In genomic region chr2:143851354-143852221, GRCm38 (mm10) we compare ENCODE assay signal across 12 mouse cellular contexts. TPM values are rescaled to one million over a fixed set of nuclear protein-coding genes. Genes with fewer than 3 reads are reported as not detected.
A peak's percentile ranks its signal among the peaks of the same experiment; 100 is the strongest.
DNase-seq lines count a peak whose midpoint lies in the region; ATAC-seq and TF ChIP-seq lines count a peak whose summit lies in the region.
"Had no signal": no experiment of that assay in that cellular context is flagged by ENCODE, and none has a peak within 500 bp of the region (broad histone marks: within the 10 kb centered on the region; RNA-seq: fewer than 3 reads in every experiment).

No protein-coding gene starts in this region.

- WGBS in intestine, embryonic 15.5 days: 69% methylated on average over 12 of the region's 12 CpGs
- WGBS in small intestine, adult 2 months: 28% methylated on average over 12 of the region's 12 CpGs
- WGBS in kidney, adult 2 months: 78% methylated on average over 12 of the region's 12 CpGs

- no peaks in the 10 kb centered on the region for H3K9me3 ChIP-seq in intestine, embryonic 15.5 days
- H3K9me3 ChIP-seq: embryonic facial prominence, embryonic 13.5 days; heart, embryonic 12.5 days had no signal

- no peak for ATAC-seq in intestine, embryonic 15.5 days

- no peak overlapping the region for H3K4me2 ChIP-seq in intestine, embryonic 15.5 days (replicated peaks)
- H3K4me2 ChIP-seq: embryonic facial prominence, embryonic 13.5 days; heart, embryonic 12.5 days had no signal

- H3K36me3 ChIP-seq in intestine, embryonic 15.5 days: no peaks in the 10 kb centered on the region
- no peaks in the 10 kb centered on the region for H3K36me3 ChIP-seq in small intestine, adult 2 months (ENCODE audit: control insufficient read depth, insufficient read depth, low read length)
- no peaks in the 10 kb centered on the region for H3K36me3 ChIP-seq in kidney, adult 2 months (ENCODE audit: control insufficient read depth, insufficient read depth, low read length)
- H3K36me3 ChIP-seq: embryonic facial prominence, embryonic 13.5 days; heart, embryonic 12.5 days had no signal

- H3K27me3 ChIP-seq in intestine, embryonic 15.5 days (replicated peaks): no peaks in the 10 kb centered on the region
- no peaks in the 10 kb centered on the region for H3K27me3 ChIP-seq in small intestine, adult 2 months (ENCODE audit: control insufficient read depth, insufficient read depth, low read length)
- H3K27me3 ChIP-seq in kidney, adult 2 months (replicated peaks; ENCODE audit: control insufficient read depth, insufficient read depth, low read length): no peaks in the 10 kb centered on the region
- H3K27me3 ChIP-seq: embryonic facial prominence, embryonic 13.5 days; heart, embryonic 12.5 days had no signal

- TF ChIP-seq CTCF in small intestine, adult 2 months (IDR thresholded peaks at IDR 0.05; ENCODE audit: extremely low read depth, insufficient read length, insufficient replicate concordance, low read depth, low read length): no peak
- TF ChIP-seq CTCF in kidney, adult 2 months (conservative IDR thresholded peaks at IDR 0.05; ENCODE audit: insufficient read depth, insufficient read length, low read depth, low read length): no peak

- peak; percentile 39 for DNase-seq in heart, adult 8-10 months (ENCODE audit: low spot score)
- DNase-seq in heart, postnatal 14 days: no peak
- DNase-seq in right cerebral cortex, postnatal 25 days: peak; percentile 10
- DNase-seq in right cerebral cortex, postnatal 4 days: no peak
- DNase-seq in kidney, postnatal 10 days: no peak
- no peak for DNase-seq in kidney, adult 2 months
- DNase-seq: adrenal gland, postnatal 10 days had no signal

- H3K27ac ChIP-seq in intestine, embryonic 15.5 days: peak overlapping the region; percentile 82
- H3K27ac ChIP-seq in small intestine, adult 2 months (ENCODE audit: insufficient read depth, low read depth, low read length): peak overlapping the region; percentile 96
- no peak overlapping the region for H3K27ac ChIP-seq in kidney, adult 2 months (ENCODE audit: insufficient read depth, low read depth, low read length)
- H3K27ac ChIP-seq: embryonic facial prominence, embryonic 13.5 days; macrophage had no signal

- TF ChIP-seq POLR2A in small intestine, adult 2 months (IDR thresholded peaks at IDR 0.05; ENCODE audit: low read depth, low read length): no peak
- TF ChIP-seq POLR2A in kidney, adult 2 months (IDR thresholded peaks at IDR 0.05; ENCODE audit: low read depth, low read length): no peak

- H3K4me1 ChIP-seq in intestine, embryonic 15.5 days (replicated peaks): peaks cover 7% of the 10 kb centered on the region; the same call in 1 of the 2 replicates
- peaks cover 49% of the 10 kb centered on the region for H3K4me1 ChIP-seq in small intestine, adult 2 months (ENCODE audit: control insufficient read depth, insufficient read depth, insufficient read length, low read length)
- peaks cover 3% of the 10 kb centered on the region for H3K4me1 ChIP-seq in kidney, adult 2 months (ENCODE audit: control insufficient read depth, insufficient read depth, low read length)

- H3K9ac ChIP-seq in intestine, embryonic 15.5 days: no peak overlapping the region
- H3K9ac ChIP-seq: embryonic facial prominence, embryonic 13.5 days; heart, embryonic 12.5 days had no signal

- intact Hi-C loops in heart, postnatal 14 days (cut with DNase I): no loop called here

- H3K4me3 ChIP-seq in intestine, embryonic 15.5 days (replicated peaks): no peak overlapping the region
- H3K4me3 ChIP-seq in small intestine, adult 2 months (ENCODE audit: low read depth, low read length): no peak overlapping the region
- H3K4me3 ChIP-seq in kidney, adult 2 months (ENCODE audit: insufficient read depth, low read depth, low read length): no peak overlapping the region
- H3K4me3 ChIP-seq: embryonic facial prominence, embryonic 13.5 days; heart, embryonic 12.5 days had no signal

RNA-seq across cellular contexts. Expression of gene Bfsp1, which starts 11.4 kb away (rescaled TPM):
- total RNA-seq in heart, adult 8-10 months (2022): under 1 TPM in 3 of 4 experiments, not detected in 1; 0.16 to 0.47 (median 0.17) TPM
- total RNA-seq in heart, postnatal 14 days (2021): under 1 TPM; 0.27 to 0.38 TPM
- 4.2 and 4.3 TPM in 2 replicates for polyA plus RNA-seq in intestine, embryonic 15.5 days (2015; fragmentation: Nextera tagmentation; extraction: Ambion mirVana)
- polyA plus RNA-seq in small intestine, adult 2 months (2012; rRNA removed): 1.0 and 3.9 TPM in 2 replicates
- 0.35 and 0.36 TPM in 2 replicates for polyA plus RNA-seq in kidney, adult 2 months (2012; rRNA removed)

Comparison
In these comparisons a context has a peak if more than half of its experiments do, and no peak if none do; other contexts are left out.
1. DNase-seq: peak in heart, adult 8-10 months (single experiment) and right cerebral cortex, postnatal 25 days (single experiment); none in heart, postnatal 14 days (0 of 2), right cerebral cortex, postnatal 4 days (single experiment), kidney, postnatal 10 days (single experiment) and kidney, adult 2 months (single experiment).